In the genomic region with DNA sequence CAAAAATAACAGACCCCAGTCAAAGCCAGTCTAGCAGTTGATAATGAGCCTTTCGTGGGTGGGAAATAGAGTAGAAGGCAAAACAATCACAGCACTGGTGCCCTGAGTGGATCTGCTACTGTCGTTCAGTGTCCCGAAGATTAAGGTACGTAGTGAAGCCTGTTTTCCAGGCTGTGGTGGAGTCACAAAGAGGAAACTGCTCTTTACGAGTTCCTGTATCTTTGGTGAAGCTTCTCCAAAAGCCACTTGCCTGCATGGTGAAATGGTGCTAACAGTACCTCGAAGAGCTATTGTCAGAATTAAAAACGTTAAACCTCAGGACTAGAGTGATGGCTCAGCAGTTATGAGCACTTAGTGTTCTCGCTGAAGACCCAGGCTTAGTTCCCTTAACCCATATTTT, we compare ENCODE assay signal across 29 mouse cellular contexts.
"Had no signal": no experiment of that assay in that cellular context is flagged by ENCODE, and none has a peak within 500 bp of the region (broad histone marks: within the 10 kb centered on the region; RNA-seq: fewer than 3 reads in every experiment).

No protein-coding gene starts in this region.

- H3K27me3 ChIP-seq: embryonic facial prominence, embryonic 12.5 days; embryonic facial prominence, embryonic 13.5 days; embryonic facial prominence, embryonic 15.5 days; forebrain, embryonic 12.5 days; forebrain, embryonic 13.5 days; forebrain, embryonic 15.5 days had no signal

- ATAC-seq: forebrain, embryonic 13.5 days; forebrain, embryonic 14.5 days; forebrain, embryonic 15.5 days; forebrain, embryonic 16.5 days; forebrain, postnatal 0 days had no signal

- DNase-seq: cerebellum, adult 18-20 months; cerebellum, adult 2 months; cerebellum, adult 8-10 months; cerebellum, adult 9-10 months; cerebellum, postnatal 10 days; cerebellum, postnatal 14 days; cerebellum, postnatal 25 days; cerebellum, postnatal 36 days; embryo, embryonic 11 days; forebrain, postnatal 0 days; gastrocnemius, adult 2 months; gastrocnemius, postnatal 10 days; gastrocnemius, postnatal 14 days; gastrocnemius, postnatal 25 days; gastrocnemius, postnatal 36 days; heart, adult 11 months; heart, adult 18-20 months; heart, adult 2 months had no signal

- H3K9ac ChIP-seq: embryonic facial prominence, embryonic 12.5 days; embryonic facial prominence, embryonic 13.5 days; embryonic facial prominence, embryonic 15.5 days; forebrain, embryonic 12.5 days; forebrain, embryonic 13.5 days; forebrain, embryonic 15.5 days; forebrain, postnatal 0 days had no signal

- H3K4me1 ChIP-seq: embryonic facial prominence, embryonic 10.5 days; embryonic facial prominence, embryonic 12.5 days; embryonic facial prominence, embryonic 13.5 days; embryonic facial prominence, embryonic 15.5 days had no signal

- H3K4me3 ChIP-seq: embryonic facial prominence, embryonic 10.5 days; embryonic facial prominence, embryonic 12.5 days; embryonic facial prominence, embryonic 13.5 days; embryonic facial prominence, embryonic 15.5 days; erythroblast, embryonic 14.5 days; forebrain, embryonic 10.5 days; forebrain, embryonic 12.5 days; forebrain, embryonic 13.5 days; forebrain, embryonic 15.5 days; gastrocnemius, adult 2 months; heart, adult 2 months had no signal

- H3K9me3 ChIP-seq: embryonic facial prominence, embryonic 10.5 days; embryonic facial prominence, embryonic 12.5 days; embryonic facial prominence, embryonic 13.5 days; embryonic facial prominence, embryonic 15.5 days; forebrain, embryonic 10.5 days; forebrain, embryonic 12.5 days; forebrain, embryonic 13.5 days; forebrain, embryonic 15.5 days had no signal

- H3K4me2 ChIP-seq: embryonic facial prominence, embryonic 12.5 days; embryonic facial prominence, embryonic 13.5 days; embryonic facial prominence, embryonic 15.5 days; forebrain, embryonic 12.5 days; forebrain, embryonic 13.5 days; forebrain, embryonic 15.5 days had no signal

- H3K27ac ChIP-seq: embryonic facial prominence, embryonic 10.5 days; embryonic facial prominence, embryonic 12.5 days; embryonic facial prominence, embryonic 13.5 days; embryonic facial prominence, embryonic 15.5 days; forebrain, embryonic 10.5 days; forebrain, embryonic 12.5 days; forebrain, embryonic 13.5 days; forebrain, embryonic 15.5 days; gastrocnemius, adult 2 months; heart, adult 2 months had no signal

- H3K36me3 ChIP-seq: embryonic facial prominence, embryonic 10.5 days; embryonic facial prominence, embryonic 12.5 days; embryonic facial prominence, embryonic 13.5 days; embryonic facial prominence, embryonic 15.5 days; forebrain, embryonic 10.5 days; forebrain, embryonic 12.5 days; forebrain, embryonic 15.5 days had no signal
